Mouse (Mus musculus) hindbrain, embryonic 11.5 days (tissue): ENCODE measurements around the gene Megf6. TPM values are rescaled to one million over a fixed set of nuclear protein-coding genes. Genes with fewer than 3 reads are reported as not detected.

ENCODE experiments used
- ATAC-seq: fragments of 200-750 bp; cut with Nextera tagmentation; 2 replicates; pipeline ENCODE4 v1.8.0; 2017; ENCODE audit warnings: mild to moderate bottlenecking, moderate TSS enrichment, moderate library complexity; ENCODE audit not compliant: low FRiP score
- DNase-seq: peaks from one replicate; pipeline ENCODE4 v3.0.0-alpha.2; 2015; ENCODE audit warnings: low spot score
- H3K27ac ChIP-seq: fragments of 300-500 bp; sonication (generic); 2 replicates; pipeline ENCODE4 v1.5.1; 2014; ENCODE audit warnings: mild to moderate bottlenecking, low read depth, low read length
- H3K27me3 ChIP-seq: fragments of 300-500 bp; sonication (generic); 2 replicates; pipeline ENCODE4 v1.6.1; 2014; ENCODE audit warnings: mild to moderate bottlenecking, low read length, moderate library complexity, mixed read lengths; ENCODE audit not compliant: control insufficient read depth, insufficient read depth
- H3K36me3 ChIP-seq: fragments of 300-500 bp; sonication (generic); 2 replicates; pipeline ENCODE4 v1.6.1; 2014; ENCODE audit warnings: mild to moderate bottlenecking, low read length, moderate library complexity, mixed read lengths; ENCODE audit not compliant: control insufficient read depth, insufficient read depth
- H3K4me1 ChIP-seq: fragments of 300-500 bp; sonication (generic); replicated peaks from 2 replicates; pipeline ENCODE4 v1.6.1; 2014; ENCODE audit warnings: low read length, mixed read lengths; ENCODE audit not compliant: control insufficient read depth, insufficient read depth
- H3K4me2 ChIP-seq: fragments of 300-500 bp; sonication (generic); replicated peaks from 2 replicates; pipeline ENCODE4 v1.6.1; 2014; ENCODE audit warnings: mild to moderate bottlenecking, low read depth, low read length
- H3K4me3 ChIP-seq: fragments of 300-500 bp; sonication (generic); 2 replicates; pipeline ENCODE4 v1.5.1; 2014; ENCODE audit warnings: low read depth, low read length
- H3K9ac ChIP-seq: fragments of 300-500 bp; sonication (generic); 2 replicates; pipeline ENCODE4 v1.6.1; 2014; ENCODE audit warnings: low read depth, low read length
- H3K9me3 ChIP-seq: fragments of 300-500 bp; sonication (generic); 2 replicates; pipeline ENCODE4 v1.6.1; 2016; ENCODE audit warnings: low read length; ENCODE audit not compliant: control insufficient read depth
- WGBS: fragments of 180-500 bp; shearing (Covaris S2); extraction: QIAGEN DNeasy Blood & Tissue Kit; methylation state at CpG from one replicate; pipeline ENCODE4 v1.1.7; 2014; 5-methylcytosine and 5-hydroxymethylcytosine counted together
- polyA plus RNA-seq: library from polyadenylated mRNA; unstranded; fragments of >200 nt; fragmentation: Nextera tagmentation; extraction: Ambion mirVana; gene quantifications from 2 replicates; pipeline ENCODE4 v1.2.1, GENCODE M21; 2014

Gene Megf6
- polyA plus RNA-seq, 1 experiment from 2014 or later: 18.2 TPM

- Histone ChIP-seq H3K27ac (no peak overlapping the region), H3K4me2 (peak overlapping the region; percentile 94), H3K27me3 (peaks cover 19% of the 10 kb centered on the region), H3K9ac (no peak overlapping the region), H3K9me3 (no peaks in the 10 kb centered on the region), H3K36me3 (no peaks in the 10 kb centered on the region), H3K4me3 (peak overlapping the region; percentile 60), H3K4me1 (peaks cover 11% of the 10 kb centered on the region)
- DNase-seq: peak; percentile 20
- WGBS: 3% methylated on average over 15 of the region's 15 CpGs
- ATAC-seq: peak; percentile 25
These were observed 509 bp upstream of the Megf6 start for GRCm38 (mm10) chr4:154170021-154170420.

DNA sequence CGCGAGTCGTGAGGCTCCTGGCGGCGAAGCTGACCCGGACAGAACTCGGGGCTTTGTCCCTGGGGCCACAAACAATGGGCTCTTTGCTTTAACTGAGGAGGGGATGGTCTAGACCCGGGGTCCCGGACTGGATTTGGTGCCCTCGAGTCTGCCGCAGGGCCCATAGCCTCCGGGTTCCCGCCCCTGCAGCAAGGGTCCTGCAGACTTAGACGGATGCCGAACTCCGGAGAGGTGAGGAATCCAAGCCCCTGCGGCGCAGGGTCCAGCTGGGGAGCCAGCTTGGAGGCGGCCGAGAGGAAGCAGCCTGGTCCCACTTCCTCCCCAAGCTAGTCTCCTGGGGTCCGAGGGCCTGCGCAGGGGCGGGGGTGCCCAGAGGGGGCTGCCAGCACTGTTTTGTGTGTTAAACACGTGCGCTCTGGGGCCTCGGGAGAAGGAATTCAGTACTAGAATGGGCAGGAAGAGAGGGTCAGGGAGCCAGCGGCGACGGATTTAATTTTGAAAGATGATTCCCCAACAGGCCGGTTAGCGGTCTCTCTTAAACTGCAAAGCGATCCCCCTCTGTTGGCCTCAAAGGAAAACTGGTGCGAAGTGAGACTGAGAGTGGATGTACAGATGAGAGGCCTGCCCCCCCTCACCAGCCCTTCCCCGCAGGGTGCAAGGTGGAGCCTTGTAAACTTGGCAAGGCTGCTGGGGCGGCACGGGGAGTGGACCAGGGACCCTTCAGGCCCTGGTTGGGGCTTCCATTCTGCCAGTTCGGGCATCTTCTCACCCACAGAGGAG is 811 bp downstream of the Megf6 start:
- Histone ChIP-seq H3K4me2 (peak overlapping the region; percentile 94), H3K4me1 (peaks cover 11% of the 10 kb centered on the region), H3K27me3 (peaks cover 19% of the 10 kb centered on the region), H3K36me3 (no peaks in the 10 kb centered on the region), H3K9me3 (no peaks in the 10 kb centered on the region), H3K4me3 (peak overlapping the region; percentile 60), H3K27ac (peak overlapping the region; percentile 31), H3K9ac (peak overlapping the region; percentile 55)
- peak; percentile 69 for ATAC-seq
- 2% methylated on average over 37 of the region's 37 CpGs for WGBS
- peak; percentile 69 for DNase-seq

DNA sequence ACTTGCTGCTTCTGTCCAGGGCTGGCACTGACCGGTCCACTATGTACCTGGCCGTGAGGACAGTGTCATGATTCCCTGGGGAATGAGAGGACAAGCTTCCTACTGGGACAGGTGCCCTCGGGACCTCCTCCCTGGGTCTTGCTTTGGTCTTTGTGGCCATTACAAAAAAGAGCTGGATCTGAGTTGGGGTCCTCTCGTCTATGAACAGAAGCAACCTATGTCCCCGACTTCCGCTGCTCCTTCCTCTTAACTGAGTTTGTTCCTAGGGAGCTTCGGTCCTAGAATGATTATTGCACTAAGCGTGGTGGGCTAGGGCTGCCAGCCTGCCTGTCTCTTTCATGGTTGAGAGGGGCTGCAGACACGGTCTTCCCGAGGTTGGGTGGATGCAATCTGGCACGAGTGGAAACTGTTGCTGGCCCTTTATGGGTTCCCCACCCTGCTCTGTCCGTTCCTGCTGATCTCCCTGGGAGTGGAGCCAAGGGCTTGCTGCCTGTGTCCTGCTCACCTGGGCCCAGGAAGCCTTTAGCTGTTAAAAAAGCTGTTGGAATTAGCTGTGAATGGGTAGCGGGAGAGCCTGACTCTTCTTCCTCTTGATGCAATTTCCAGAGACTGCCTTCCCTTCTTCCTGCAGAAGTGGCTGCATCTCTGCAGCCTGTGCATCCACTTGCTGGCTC is 1.5 kb downstream of the Megf6 start:
- Histone ChIP-seq H3K27me3 (peaks cover 19% of the 10 kb centered on the region), H3K4me3 (peak overlapping the region; percentile 60), H3K27ac (no peak overlapping the region), H3K9ac (peak overlapping the region; percentile 55), H3K4me2 (peak overlapping the region; percentile 94), H3K4me1 (peaks cover 11% of the 10 kb centered on the region), H3K9me3 (no peaks in the 10 kb centered on the region), H3K36me3 (no peaks in the 10 kb centered on the region)
- no peak for ATAC-seq
- WGBS: 40% methylated on average over 13 of the region's 13 CpGs
- no peak for DNase-seq

- ATAC-seq (no peak), DNase-seq (no peak)
- H3K4me2 ChIP-seq: no peak overlapping the region
- H3K36me3 ChIP-seq: no peaks in the 10 kb centered on the region
- peaks cover 6% of the 10 kb centered on the region for H3K4me1 ChIP-seq
- H3K4me3 ChIP-seq: no peak overlapping the region
- H3K27me3 ChIP-seq: 0 out of 2 replicates have a peak, but pooled peaks cover 2% of the 10 kb centered on the region
- H3K9ac ChIP-seq: no peak overlapping the region
- no peaks in the 10 kb centered on the region for H3K9me3 ChIP-seq
- H3K27ac ChIP-seq: no peak overlapping the region
- WGBS: 61% methylated on average over 8 of the region's 8 CpGs
These were observed 6.7 kb downstream of the Megf6 start for GRCm38 (mm10) chr4:154177257-154177656.

DNA sequence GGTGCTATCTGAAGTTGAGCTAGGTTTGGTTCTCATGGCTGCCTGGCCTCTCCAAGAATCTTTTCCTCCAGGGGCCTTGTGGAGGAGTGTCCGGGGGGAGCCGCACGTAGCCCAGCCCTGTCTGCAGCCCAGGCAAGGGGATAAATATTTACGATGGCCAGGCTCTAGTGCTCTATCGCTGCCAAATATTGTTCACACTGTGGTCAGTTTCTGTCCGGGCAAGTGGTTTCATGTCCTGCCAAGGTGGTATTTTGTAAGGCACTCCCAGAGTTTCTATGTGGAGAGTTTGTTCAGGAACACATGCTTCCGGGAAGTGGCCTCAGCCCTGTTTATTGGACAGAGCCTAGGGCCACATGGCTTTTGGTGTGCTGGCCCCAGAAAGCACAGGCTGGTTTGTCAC is 10.5 kb downstream of the Megf6 start:
- no peak for ATAC-seq
- Histone ChIP-seq H3K9me3 (no peaks in the 10 kb centered on the region), H3K4me3 (no peak overlapping the region), H3K4me2 (no peak overlapping the region), H3K27me3 (no peaks in the 10 kb centered on the region), H3K36me3 (no peaks in the 10 kb centered on the region), H3K4me1 (no peaks in the 10 kb centered on the region), H3K27ac (no peak overlapping the region), H3K9ac (no peak overlapping the region)
- no peak for DNase-seq
- 94% methylated on average over 7 of the region's 7 CpGs for WGBS

DNA sequence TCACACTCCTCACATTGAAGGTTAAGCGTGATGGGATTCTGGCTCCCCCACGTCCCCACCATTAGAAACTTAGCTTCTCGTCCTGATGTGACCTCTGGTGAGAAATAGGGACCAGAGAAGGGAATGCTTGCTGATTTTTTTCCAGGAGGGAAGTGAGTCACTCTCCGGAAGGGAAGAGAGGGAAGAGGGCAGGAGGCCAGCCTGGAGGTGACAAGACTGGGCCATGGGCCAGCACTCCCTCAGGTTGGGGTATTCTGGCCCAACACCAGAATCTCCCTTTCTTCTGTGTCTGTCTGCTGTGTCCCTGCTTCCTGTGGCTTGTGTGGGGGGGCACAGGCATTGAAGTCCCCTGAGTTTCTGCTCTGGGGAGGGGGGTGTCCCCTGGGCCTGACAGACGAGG is 13.0 kb downstream of the Megf6 start:
- H3K4me3 ChIP-seq: no peak overlapping the region
- no peak overlapping the region for H3K9ac ChIP-seq
- no peaks in the 10 kb centered on the region for H3K9me3 ChIP-seq
- WGBS: 81% methylated on average over 5 of the region's 5 CpGs
- H3K4me2 ChIP-seq: no peak overlapping the region
- ATAC-seq (no peak), DNase-seq (no peak)
- H3K4me1 ChIP-seq: no peaks in the 10 kb centered on the region
- no peaks in the 10 kb centered on the region for H3K36me3 ChIP-seq
- H3K27ac ChIP-seq: no peak overlapping the region
- H3K27me3 ChIP-seq: no peaks in the 10 kb centered on the region

- ATAC-seq: no peak
- H3K27me3 ChIP-seq: no peaks in the 10 kb centered on the region
- H3K4me1 ChIP-seq: no peaks in the 10 kb centered on the region
- no peaks in the 10 kb centered on the region for H3K9me3 ChIP-seq
- no peaks in the 10 kb centered on the region for H3K36me3 ChIP-seq
- DNase-seq: no peak
- no peak overlapping the region for H3K27ac ChIP-seq
- no peak overlapping the region for H3K4me2 ChIP-seq
- H3K4me3 ChIP-seq: no peak overlapping the region
- H3K9ac ChIP-seq: no peak overlapping the region
- WGBS: 70% methylated on average over 5 of the region's 5 CpGs
These were observed 14.5 kb downstream of the Megf6 start for GRCm38 (mm10) chr4:154185001-154185400.

GRCm38 (mm10) chr4:154186002-154186537 is 15.5 kb downstream of the Megf6 start:
- Histone ChIP-seq H3K9me3 (no peaks in the 10 kb centered on the region), H3K27me3 (no peaks in the 10 kb centered on the region), H3K9ac (no peak overlapping the region), H3K36me3 (no peaks in the 10 kb centered on the region), H3K4me2 (no peak overlapping the region), H3K4me3 (no peak overlapping the region), H3K4me1 (no peaks in the 10 kb centered on the region), H3K27ac (no peak overlapping the region)
- WGBS: 81% methylated on average over 11 of the region's 11 CpGs
- no peak for ATAC-seq
- no peak for DNase-seq
